Mouse (Mus musculus) lung, adult 2 months (tissue): ENCODE results near the gene Dcaf17.

ENCODE experiments used
- CTCF ChIP-seq: fragments of 200-500 bp; IDR thresholded peaks from 2 replicates; pipeline ENCODE4 v1.5.1; 2011; ENCODE audit warnings: mild to moderate bottlenecking, low read length, control low read depth; ENCODE audit not compliant: insufficient read depth
- POLR2A ChIP-seq: fragments of 200-500 bp; IDR thresholded peaks from 2 replicates; pipeline ENCODE4 v1.6.1; 2011; ENCODE audit warnings: low read depth, mild to moderate bottlenecking, control low read depth, low read length, borderline replicate concordance; ENCODE audit errors: extremely low read depth

DNA sequence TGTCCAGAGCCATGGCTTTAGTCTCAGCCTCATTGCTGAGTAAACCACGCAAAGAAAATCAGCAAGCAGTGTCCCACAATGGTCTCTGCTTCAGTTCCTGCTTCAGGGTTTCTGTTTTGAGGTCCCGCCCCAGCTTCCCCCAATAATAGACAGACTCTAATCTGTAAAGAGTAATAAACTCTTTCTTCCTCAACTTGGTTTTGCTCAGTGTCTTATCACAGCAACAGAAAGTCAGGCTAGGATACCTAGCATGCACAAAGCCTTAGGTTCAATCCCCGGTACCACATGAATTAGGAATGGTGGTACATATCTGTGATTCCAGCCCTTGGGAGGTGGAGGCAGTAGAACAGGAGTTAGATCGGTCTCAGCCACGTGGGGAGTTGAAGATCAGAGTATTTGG is 79.7 kb downstream of the Dcaf17 start:
- TF ChIP-seq CTCF (no peak), POLR2A (no peak)
